Mouse (Mus musculus) brown adipose tissue, adult 24 weeks (tissue): Measurements from ENCODE around the gene Pcbp3. TPM values are rescaled to one million over a fixed set of nuclear protein-coding genes. Genes with fewer than 3 reads are reported as not detected.

Source experiments
- H3K27ac ChIP-seq: fragments of 200-500 bp; replicated peaks from 2 replicates; pipeline ENCODE4 v1.5.1; 2012; ENCODE audit warnings: low read depth, mild to moderate bottlenecking, low read length
- H3K4me1 ChIP-seq: fragments of 200-500 bp; 2 replicates; pipeline ENCODE4 v1.6.1; 2012; ENCODE audit warnings: low read length, mixed read lengths; ENCODE audit not compliant: control insufficient read depth, insufficient read depth, insufficient read length
- H3K4me3 ChIP-seq: fragments of 200-500 bp; 2 replicates; pipeline ENCODE4 v1.5.1; 2012; ENCODE audit warnings: low read depth, mild to moderate bottlenecking, low read length, moderate library complexity; ENCODE audit not compliant: insufficient read depth
- polyA plus RNA-seq: library from polyadenylated mRNA; stranded (reverse); fragments of >200 nt; gene quantifications from 2 replicates; pipeline ENCODE4 v1.2.4, GENCODE M21; 2012; ENCODE audit not compliant: missing spikeins, insufficient read depth, insufficient read length

Gene Pcbp3
- polyA plus RNA-seq, 1 experiment: 17.4 TPM

- Histone ChIP-seq H3K4me1 (peaks cover 9% of the 10 kb centered on the region), H3K27ac (peak overlapping the region; percentile 17), H3K4me3 (no peak overlapping the region)
Measured at GRCm38 (mm10) chr10:76729631-76730620, 231.8 kb downstream of the Pcbp3 start.

GRCm38 (mm10) chr10:76728369-76728768 is 233.3 kb downstream of the Pcbp3 start:
- no peak overlapping the region for H3K4me3 ChIP-seq
- H3K27ac ChIP-seq: no peak overlapping the region
- peaks cover 9% of the 10 kb centered on the region for H3K4me1 ChIP-seq

GRCm38 (mm10) chr10:76727301-76727700 is 234.4 kb downstream of the Pcbp3 start:
- H3K4me1 ChIP-seq: peaks cover 8% of the 10 kb centered on the region
- no peak overlapping the region for H3K27ac ChIP-seq
- H3K4me3 ChIP-seq: no peak overlapping the region

- Histone ChIP-seq H3K4me1 (peaks cover 4% of the 10 kb centered on the region), H3K27ac (no peak overlapping the region), H3K4me3 (no peak overlapping the region)
Measured at GRCm38 (mm10) chr10:76726866-76727265, 234.8 kb downstream of the Pcbp3 start.

GRCm38 (mm10) chr10:76725682-76726285 is 235.9 kb downstream of the Pcbp3 start, which contains the start of gene Col6a1:
Col6a1 (minus strand) TSS chr10:76726168.
- Histone ChIP-seq H3K4me1 (no peaks in the 10 kb centered on the region), H3K4me3 (peak within 1 kb of the TSS; percentile 62), H3K27ac (peak within 1 kb of the TSS; percentile 83)

GRCm38 (mm10) chr10:76725097-76725496 is 236.6 kb downstream of the Pcbp3 start:
- 0 out of 2 replicates have a peak overlapping the region, but pooled peaks have one; percentile 83 for H3K27ac ChIP-seq
- H3K4me1 ChIP-seq: no peaks in the 10 kb centered on the region
- H3K4me3 ChIP-seq: peak overlapping the region; percentile 62

GRCm38 (mm10) chr10:76724231-76724736 is 237.4 kb downstream of the Pcbp3 start:
- H3K4me1 ChIP-seq: no peaks in the 10 kb centered on the region
- no peak overlapping the region for H3K27ac ChIP-seq
- peak overlapping the region; percentile 2; the same call in 1 of the 2 replicates for H3K4me3 ChIP-seq

GRCm38 (mm10) chr10:76722751-76723450 is 238.8 kb downstream of the Pcbp3 start:
- no peak overlapping the region for H3K27ac ChIP-seq
- H3K4me3 ChIP-seq: no peak overlapping the region

GRCm38 (mm10) chr10:76721746-76722145 is 239.9 kb downstream of the Pcbp3 start:
- H3K4me1 ChIP-seq: no peaks in the 10 kb centered on the region

More at GRCm38 (mm10) chr10:76722751-76723450, 238.8 kb downstream of the Pcbp3 start:
- H3K4me1 ChIP-seq: no peaks in the 10 kb centered on the region

GRCm38 (mm10) chr10:76721216-76721615 is 240.5 kb downstream of the Pcbp3 start:
- H3K27ac ChIP-seq: no peak overlapping the region
- H3K4me3 ChIP-seq: no peak overlapping the region
- H3K4me1 ChIP-seq: no peaks in the 10 kb centered on the region

More at GRCm38 (mm10) chr10:76721746-76722145, 239.9 kb downstream of the Pcbp3 start:
- Histone ChIP-seq H3K4me3 (no peak overlapping the region), H3K27ac (no peak overlapping the region)

- no peak overlapping the region for H3K4me3 ChIP-seq
Measured at GRCm38 (mm10) chr10:76717631-76718030, 244.1 kb downstream of the Pcbp3 start.

GRCm38 (mm10) chr10:76717026-76717425 is 244.7 kb downstream of the Pcbp3 start:
- H3K4me1 ChIP-seq: no peaks in the 10 kb centered on the region
- no peak overlapping the region for H3K27ac ChIP-seq
- no peak overlapping the region for H3K4me3 ChIP-seq

More at GRCm38 (mm10) chr10:76717631-76718030, 244.1 kb downstream of the Pcbp3 start:
- H3K4me1 ChIP-seq: no peaks in the 10 kb centered on the region
- H3K27ac ChIP-seq: no peak overlapping the region

GRCm38 (mm10) chr10:76714303-76714702 is 247.4 kb downstream of the Pcbp3 start:
- H3K27ac ChIP-seq: no peak overlapping the region
- H3K4me1 ChIP-seq: no peaks in the 10 kb centered on the region

GRCm38 (mm10) chr10:76712500-76712899 is 249.2 kb downstream of the Pcbp3 start:
- Histone ChIP-seq H3K4me1 (no peaks in the 10 kb centered on the region), H3K27ac (no peak overlapping the region), H3K4me3 (no peak overlapping the region)

More at GRCm38 (mm10) chr10:76714303-76714702, 247.4 kb downstream of the Pcbp3 start:
- H3K4me3 ChIP-seq: no peak overlapping the region
